Mouse (Mus musculus) layer of hippocampus, adult 6 months (tissue): ENCODE data around the gene Rassf1. TPM values are rescaled to one million over a fixed set of nuclear protein-coding genes. Genes with fewer than 3 reads are reported as not detected.

Experiments
- long read RNA-seq, 2 experiments: library from polyadenylated mRNA; unstranded; transcript quantifications; one replicate each; pipeline ENCODE4 v2.0.0; 2019 to 2020
- polyA plus RNA-seq: library from polyadenylated mRNA; unstranded; fragments of <200 nt; fragmentation: Nextera tagmentation; gene quantifications from 2 replicates; pipeline ENCODE4 v1.2.3, GENCODE M21; 2021

Rassf1 gene
- polyA plus RNA-seq, result 9.8 and 10.1 TPM in 2 replicates
- long read RNA-seq, experiment 1, transcript Rassf1-201 (5 exons, 1,727 nt), result major isoform, 18 of 26 reads
- long read RNA-seq, experiment 1, partial matches to known transcripts, result 3 of 26 reads
- long read RNA-seq, experiment 1, other reads (novel, unspliced or antisense), result 3 of 26 reads
- long read RNA-seq, experiment 2, transcript Rassf1-201 (5 exons, 1,727 nt), result major isoform, 50 of 58 reads
- long read RNA-seq, experiment 2, partial matches to known transcripts, result 1 of 58 reads
- long read RNA-seq, experiment 2, other reads (novel, unspliced or antisense), result 5 of 58 reads

GRCm38 (mm10) chr9:107551117-107551889 lies at the start of gene Rassf1:
TSS of gene Rassf1 (plus strand) at chr9:107551555.

GRCm38 (mm10) chr9:107533791-107534407 lies 17.5 kb upstream of the Rassf1 start, which contains the start of gene Tmem115:
TSS of gene Tmem115 (plus strand) at chr9:107533945.

GRCm38 (mm10) chr9:107541474-107542351 lies 9.6 kb upstream of the Rassf1 start, which contains the start of the genes Cyb561d2 and Nprl2:
TSS of gene Cyb561d2 (minus strand) at chr9:107542193.
TSS of gene Nprl2 (plus strand) at chr9:107542226.

GRCm38 (mm10) chr9:107547026-107547425 lies 4.3 kb upstream of the Rassf1 start, which contains the start of gene Zmynd10:
TSS of gene Zmynd10 (plus strand) at chr9:107547298.

GRCm38 (mm10) chr9:107563029-107563581 lies 11.8 kb downstream of the Rassf1 start, which contains the start of gene Tusc2:
TSS of gene Tusc2 (plus strand) at chr9:107563255.

GRCm38 (mm10) chr9:107567702-107568319 lies 16.5 kb downstream of the Rassf1 start, which contains the start of gene Hyal2:
TSS of gene Hyal2 (plus strand) at chr9:107567945.

GRCm38 (mm10) chr9:107576357-107577107 lies 25.2 kb downstream of the Rassf1 start, which contains the start of gene Hyal1:
TSS of gene Hyal1 (plus strand) at chr9:107576927.

GRCm38 (mm10) chr9:107578587-107578986 lies 27.2 kb downstream of the Rassf1 start, which contains the start of gene Naa80:
TSS of gene Naa80 (plus strand) at chr9:107578887.

GRCm38 (mm10) chr9:107580501-107581317 lies 29.4 kb downstream of the Rassf1 start, which contains the start of gene Hyal3:
TSS of gene Hyal3 (plus strand) at chr9:107580818.

GRCm38 (mm10) chr9:107586974-107587832 lies 35.8 kb downstream of the Rassf1 start, which contains the start of gene Ifrd2:
TSS of gene Ifrd2 (plus strand) at chr9:107587642.

GRCm38 (mm10) chr9:107608741-107609432 lies 57.5 kb downstream of the Rassf1 start, which contains the start of gene Sema3b:
TSS of gene Sema3b (minus strand) at chr9:107609229.

Other genes with a start within 250 kb of the Rassf1 start
- gene Hemk1, start 213.2 kb upstream of the Rassf1 start, polyA plus RNA-seq, result 11.3 and 36.7 TPM in 2 replicates
- gene 6430571L13Rik, start 211.0 kb upstream of the Rassf1 start, polyA plus RNA-seq, result 0.93 and 1.2 TPM in 2 replicates
- gene Cacna2d2, start 151.9 kb upstream of the Rassf1 start, polyA plus RNA-seq, result 5.3 and 5.4 TPM in 2 replicates
- 40.5 and 46.0 TPM in 2 replicates for gene Tmem115, start 17.6 kb upstream of the Rassf1 start, polyA plus RNA-seq
- gene Cyb561d2, start 9.4 kb upstream of the Rassf1 start, polyA plus RNA-seq, result 44.2 and 47.5 TPM in 2 replicates
- gene Nprl2, start 9.3 kb upstream of the Rassf1 start, polyA plus RNA-seq, result 63.1 and 69.0 TPM in 2 replicates
- 4.1 and 7.1 TPM in 2 replicates for gene Zmynd10, start 4.3 kb upstream of the Rassf1 start, polyA plus RNA-seq
- 100 and 108 TPM in 2 replicates for gene Tusc2, start 11.7 kb downstream of the Rassf1 start, polyA plus RNA-seq
- 16.4 and 16.9 TPM in 2 replicates for gene Hyal2, start 16.4 kb downstream of the Rassf1 start, polyA plus RNA-seq
- 3.7 and 4.0 TPM in 2 replicates for gene Hyal1, start 25.4 kb downstream of the Rassf1 start, polyA plus RNA-seq
- gene Naa80, start 27.3 kb downstream of the Rassf1 start, polyA plus RNA-seq, result 9.6 and 9.7 TPM in 2 replicates
- gene Hyal3, start 29.3 kb downstream of the Rassf1 start, polyA plus RNA-seq, result 0.40 and 1.7 TPM in 2 replicates
- 4.4 and 4.7 TPM in 2 replicates for gene Ifrd2, start 36.1 kb downstream of the Rassf1 start, polyA plus RNA-seq
- gene Sema3b, start 57.7 kb downstream of the Rassf1 start, polyA plus RNA-seq, result 1.4 and 9.8 TPM in 2 replicates
- 26.4 and 30.7 TPM in 2 replicates for gene Gnai2, start 83.8 kb downstream of the Rassf1 start, polyA plus RNA-seq
- gene Slc38a3, start 118.0 kb downstream of the Rassf1 start, polyA plus RNA-seq, result 43.1 and 65.0 TPM in 2 replicates
- 26.0 and 27.1 TPM in 2 replicates for gene Gnat1, start 128.2 kb downstream of the Rassf1 start, polyA plus RNA-seq
- gene Sema3f, start 158.9 kb downstream of the Rassf1 start, polyA plus RNA-seq, result 0.31 and 1.1 TPM in 2 replicates
- 31.9 and 37.2 TPM in 2 replicates for gene Rbm5, start 219.4 kb downstream of the Rassf1 start, polyA plus RNA-seq